Mouse (Mus musculus): ENCODE data around the gene Plscr1.

Gene Plscr1

DNA sequence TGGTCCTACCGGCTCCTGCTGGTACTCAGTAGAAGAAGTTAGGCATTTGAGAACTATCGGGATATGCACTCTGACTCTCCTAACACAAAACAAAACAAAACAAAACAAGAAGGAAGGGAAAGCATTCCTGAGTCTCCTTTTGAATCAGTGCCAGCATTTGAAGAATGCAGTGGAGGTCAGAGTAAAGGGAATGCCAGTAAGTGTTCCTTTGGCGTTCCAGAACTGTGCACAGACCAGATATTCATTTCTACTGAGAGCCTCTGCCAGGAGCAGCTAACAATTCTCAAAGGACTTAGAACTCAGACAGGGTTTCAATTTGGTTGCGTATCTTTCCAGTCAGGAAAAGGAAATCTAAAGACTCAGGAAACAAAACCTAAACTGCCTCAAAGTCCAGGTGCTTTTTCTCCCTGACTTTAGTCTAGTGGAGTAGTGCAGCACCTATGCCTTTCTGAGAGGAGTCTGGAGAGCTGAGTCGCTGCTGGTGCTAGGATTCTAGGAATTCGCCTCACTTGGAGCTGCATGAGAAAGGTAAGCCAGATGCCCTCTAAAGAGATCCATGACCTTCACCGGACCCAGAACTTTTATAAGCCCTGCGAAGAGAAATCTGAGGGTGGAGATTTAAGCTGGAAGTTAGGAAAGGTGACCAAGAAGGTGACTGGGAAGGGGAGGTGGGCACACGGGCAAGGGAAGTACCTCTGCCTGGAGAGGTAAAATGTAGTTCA, 26.1 kb downstream of the Plscr1 start, which contains the start of gene Plscr2:
TSS of gene Plscr2 (plus strand) at position 117 of the 722 bp plus-strand sequence.
- TF ChIP-seq GATA4 (IDR thresholded peaks at IDR 0.05; ENCODE audit: insufficient replicate concordance, low read length), result no peak

DNA sequence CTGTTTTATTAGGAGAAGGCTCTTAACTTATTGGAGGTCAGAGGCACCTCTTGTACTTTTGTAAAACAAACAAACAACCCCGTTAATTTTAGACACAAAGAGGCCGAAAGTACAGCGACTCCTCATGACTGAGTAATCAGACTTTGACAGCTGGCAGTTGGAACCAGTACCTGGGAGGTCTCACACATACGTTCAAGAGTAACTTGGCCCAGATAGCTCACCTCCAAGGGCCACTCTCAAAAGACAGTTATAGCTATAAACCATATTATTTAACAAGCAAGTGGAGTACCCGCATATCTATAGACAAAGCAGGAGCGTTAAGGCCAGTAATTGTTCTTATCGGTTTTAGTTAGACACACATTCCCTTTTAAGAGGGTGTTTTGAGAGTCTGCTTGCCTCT, 26.8 kb downstream of the Plscr1 start:
- TF ChIP-seq GATA4 (IDR thresholded peaks at IDR 0.05; ENCODE audit: insufficient replicate concordance, low read length), result no peak

DNA sequence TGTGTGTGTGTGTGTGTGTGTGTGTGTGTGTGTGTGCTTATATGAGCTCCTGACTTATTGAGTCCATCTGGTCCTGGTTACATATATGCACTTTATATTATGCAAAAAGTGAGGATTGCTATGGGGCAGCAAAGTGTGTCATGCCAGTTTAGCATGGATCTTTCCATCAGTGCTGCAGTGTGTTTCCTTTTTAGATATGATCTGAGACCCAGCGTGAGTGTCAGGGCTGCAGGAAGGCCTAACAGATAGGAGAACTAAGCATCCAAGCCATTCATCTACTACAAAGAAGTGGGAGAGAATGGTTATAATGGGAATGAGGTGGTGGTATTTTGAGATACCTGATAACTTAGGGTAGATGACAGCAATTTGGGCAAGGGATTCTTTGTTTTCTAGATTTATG, 30.5 kb downstream of the Plscr1 start:
- no peak for TF ChIP-seq GATA4 (IDR thresholded peaks at IDR 0.05; ENCODE audit: insufficient replicate concordance, low read length)

DNA sequence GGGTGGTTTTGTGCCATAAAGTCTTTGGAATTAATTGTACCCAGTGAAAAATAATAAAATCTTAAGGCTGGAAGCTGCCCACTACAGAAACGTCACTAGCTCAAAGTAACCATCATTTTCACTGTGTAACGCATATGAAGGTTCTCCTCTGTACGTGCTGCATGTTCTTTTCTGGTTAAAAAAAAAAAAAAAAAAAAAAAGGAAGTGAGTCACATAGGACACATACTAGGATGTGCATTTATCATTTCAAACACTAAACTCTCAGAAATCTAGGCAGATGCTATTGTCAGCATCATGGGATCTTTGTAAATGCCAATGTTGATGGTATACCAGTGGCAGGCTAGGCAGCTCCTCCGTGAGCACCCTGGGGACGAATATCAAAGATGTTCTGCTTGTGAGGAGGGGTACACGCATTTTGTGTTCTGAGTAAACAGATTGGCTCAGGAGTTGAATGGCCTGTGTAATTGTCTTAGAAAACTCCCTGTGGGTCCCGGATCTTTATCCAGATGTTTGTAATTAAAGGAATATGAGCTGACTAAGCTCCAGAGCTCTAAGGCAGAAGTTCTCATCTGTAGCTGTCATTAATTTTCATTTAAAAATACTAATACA, 33.1 kb downstream of the Plscr1 start:
- no peak for TF ChIP-seq GATA4 (IDR thresholded peaks at IDR 0.05; ENCODE audit: insufficient replicate concordance, low read length)

DNA sequence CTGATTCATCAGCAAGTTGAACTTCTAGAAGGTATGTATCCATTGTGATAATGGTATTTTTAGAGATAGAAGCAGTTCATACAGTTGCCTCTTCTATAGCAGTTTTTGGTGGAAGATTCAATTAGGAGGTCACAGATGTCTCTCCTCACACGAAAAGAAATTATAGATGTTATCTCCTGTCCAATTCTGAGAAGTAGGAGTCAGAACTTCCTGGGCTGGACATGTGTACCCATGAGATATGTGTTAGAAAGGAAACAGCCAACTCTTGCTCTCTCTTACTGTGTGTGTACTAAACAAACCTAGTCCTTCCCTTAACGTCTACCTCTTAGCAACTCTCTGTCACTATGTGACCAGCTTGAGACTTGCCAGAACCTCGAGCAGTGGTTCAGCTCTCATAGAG, 40.1 kb downstream of the Plscr1 start:
- no peak for TF ChIP-seq GATA4 (IDR thresholded peaks at IDR 0.05; ENCODE audit: insufficient replicate concordance, low read length)

DNA sequence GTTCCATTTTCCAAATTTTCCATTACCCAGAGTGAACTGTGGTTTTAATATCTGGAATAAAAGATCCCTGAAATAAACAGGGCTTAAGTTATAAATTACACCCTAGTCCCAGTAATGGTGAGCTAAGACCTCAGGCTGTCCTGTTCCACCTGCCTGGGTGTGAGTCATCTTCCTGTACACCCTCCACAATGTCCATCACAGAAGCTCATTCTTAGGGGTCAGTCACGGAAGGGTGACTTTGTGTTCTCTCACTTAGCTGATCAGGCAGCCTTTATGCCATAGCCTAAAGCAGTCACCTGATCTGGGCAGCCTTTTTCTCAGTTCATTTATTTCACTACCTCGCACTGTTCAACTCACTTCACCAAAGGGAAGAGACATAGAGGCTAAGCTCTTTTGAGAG, 42.6 kb downstream of the Plscr1 start:
- TF ChIP-seq GATA4 (IDR thresholded peaks at IDR 0.05; ENCODE audit: insufficient replicate concordance, low read length), result no peak

DNA sequence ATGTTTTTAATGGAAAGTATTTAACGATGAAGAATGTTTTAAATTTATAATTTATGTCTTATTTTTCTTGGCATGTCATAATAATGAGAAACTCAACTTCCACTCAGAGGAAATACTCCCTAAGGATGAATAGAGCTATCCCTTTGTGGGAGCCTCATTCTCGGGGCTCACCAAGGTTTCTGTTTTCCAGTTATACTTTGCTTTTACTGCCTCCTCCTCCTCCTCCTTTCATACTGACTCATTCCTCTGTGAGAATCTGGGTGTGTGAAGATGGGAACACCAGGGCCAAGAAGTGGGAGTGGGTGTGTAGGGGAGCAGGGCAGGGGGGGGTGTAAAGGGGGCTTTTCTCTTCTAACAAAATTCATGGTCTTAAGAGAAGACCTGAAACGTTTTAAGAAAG, 43.4 kb downstream of the Plscr1 start:
- no peak for TF ChIP-seq GATA4 (IDR thresholded peaks at IDR 0.05; ENCODE audit: insufficient replicate concordance, low read length)

DNA sequence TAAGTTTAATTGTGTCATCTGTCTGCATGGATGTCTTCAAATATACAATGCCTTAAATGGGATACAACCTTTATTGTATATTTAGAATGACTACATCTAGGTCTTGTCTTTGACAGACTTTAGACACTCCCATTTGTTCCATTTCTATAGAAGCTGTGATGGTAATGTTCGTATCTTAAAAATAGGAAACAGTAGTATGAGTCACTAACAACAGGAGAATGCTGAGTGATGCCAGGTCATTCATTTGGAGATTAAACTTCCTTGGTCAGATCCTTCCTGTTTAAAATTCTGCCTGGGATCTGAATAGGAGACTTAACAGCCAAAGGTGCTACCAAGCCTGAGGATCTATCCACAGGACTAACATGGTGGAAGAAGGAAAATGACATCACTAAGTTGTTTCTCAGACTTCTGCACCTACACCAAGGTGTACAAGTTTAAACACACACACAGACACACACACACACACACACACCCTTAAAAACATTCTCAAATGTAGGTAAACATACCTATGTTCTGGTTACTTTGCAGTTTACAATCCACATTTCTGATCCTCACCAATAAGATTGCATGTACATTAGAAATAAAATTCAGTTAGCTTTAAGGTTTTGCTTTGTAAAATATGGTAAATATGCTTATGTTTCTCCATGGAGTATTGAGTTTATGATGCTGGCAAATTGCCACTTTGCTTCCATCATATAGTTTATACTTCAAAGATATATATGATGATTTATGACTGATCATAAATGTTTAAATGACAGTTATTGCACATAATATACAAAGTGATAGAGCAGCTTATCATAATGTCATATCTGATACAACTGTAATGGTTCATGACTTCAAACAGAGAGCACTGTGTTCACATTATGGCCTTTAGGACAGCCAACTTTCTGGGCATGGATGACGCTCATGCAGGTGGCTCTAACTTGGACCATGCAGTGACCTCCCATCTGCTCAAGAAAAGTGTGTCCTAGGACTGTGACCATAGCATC, 44.3 kb downstream of the Plscr1 start:
- TF ChIP-seq GATA4 (IDR thresholded peaks at IDR 0.05; ENCODE audit: insufficient replicate concordance, low read length), result no peak

DNA sequence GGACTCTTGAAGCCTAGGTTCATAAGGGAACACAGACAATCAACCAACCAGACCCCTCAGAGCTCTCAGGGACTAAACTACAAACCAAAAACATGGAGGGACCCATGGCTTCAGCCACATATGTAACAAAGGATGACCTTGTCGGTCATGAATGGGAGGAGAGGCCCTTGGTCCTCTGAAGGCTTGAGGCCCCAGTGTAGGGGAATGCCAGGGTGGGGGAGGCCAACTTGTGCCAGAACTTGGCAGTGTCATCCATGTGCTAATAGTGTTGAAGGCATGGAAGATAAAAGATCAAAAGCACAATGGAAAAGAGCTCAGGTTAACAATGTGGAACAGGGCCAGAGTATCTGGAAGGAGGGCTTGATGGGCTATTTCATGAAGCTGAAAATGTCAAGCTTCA, 48.7 kb downstream of the Plscr1 start:
- TF ChIP-seq GATA4 (IDR thresholded peaks at IDR 0.05; ENCODE audit: insufficient replicate concordance, low read length), result no peak

DNA sequence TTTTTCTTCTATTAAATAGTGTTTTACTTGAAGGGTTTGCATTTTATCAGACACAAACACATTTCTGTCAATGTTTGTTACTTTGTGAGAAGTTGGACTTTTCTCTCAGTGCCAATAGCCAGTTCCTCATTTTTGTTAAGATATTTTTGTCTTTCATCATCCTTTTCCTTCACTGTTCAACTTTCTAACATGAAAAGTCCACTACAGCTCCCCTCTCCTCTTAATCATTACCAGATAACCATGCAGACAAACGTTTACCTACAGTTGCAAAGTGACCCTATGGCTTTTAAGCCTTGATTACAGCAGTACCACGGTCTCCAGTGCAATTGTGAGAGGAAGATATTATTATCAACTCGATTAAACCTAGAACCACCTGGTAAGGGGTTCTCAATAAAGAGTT, 51.7 kb downstream of the Plscr1 start:
- TF ChIP-seq GATA4 (IDR thresholded peaks at IDR 0.05; ENCODE audit: insufficient replicate concordance, low read length), result no peak

DNA sequence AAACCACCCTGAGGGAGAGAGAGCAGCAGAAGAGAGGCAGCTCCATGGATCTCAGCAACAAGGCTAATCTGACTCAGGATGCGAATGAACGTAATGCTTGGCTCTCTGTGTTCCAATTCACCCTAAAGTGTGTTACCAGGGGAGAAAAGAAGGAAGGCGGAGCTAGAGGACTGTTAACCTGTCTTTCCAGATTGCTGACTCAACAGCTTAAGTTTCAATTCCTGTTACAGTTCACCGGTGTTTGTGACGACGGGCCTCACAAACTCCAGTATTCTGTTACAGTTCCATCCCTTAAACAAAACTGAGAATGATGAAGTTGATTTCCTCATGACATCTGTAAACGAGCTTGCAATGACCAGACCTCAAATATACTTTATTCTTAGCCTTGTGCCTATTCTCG, 55.5 kb downstream of the Plscr1 start:
- no peak for TF ChIP-seq GATA4 (IDR thresholded peaks at IDR 0.05; ENCODE audit: insufficient replicate concordance, low read length)

DNA sequence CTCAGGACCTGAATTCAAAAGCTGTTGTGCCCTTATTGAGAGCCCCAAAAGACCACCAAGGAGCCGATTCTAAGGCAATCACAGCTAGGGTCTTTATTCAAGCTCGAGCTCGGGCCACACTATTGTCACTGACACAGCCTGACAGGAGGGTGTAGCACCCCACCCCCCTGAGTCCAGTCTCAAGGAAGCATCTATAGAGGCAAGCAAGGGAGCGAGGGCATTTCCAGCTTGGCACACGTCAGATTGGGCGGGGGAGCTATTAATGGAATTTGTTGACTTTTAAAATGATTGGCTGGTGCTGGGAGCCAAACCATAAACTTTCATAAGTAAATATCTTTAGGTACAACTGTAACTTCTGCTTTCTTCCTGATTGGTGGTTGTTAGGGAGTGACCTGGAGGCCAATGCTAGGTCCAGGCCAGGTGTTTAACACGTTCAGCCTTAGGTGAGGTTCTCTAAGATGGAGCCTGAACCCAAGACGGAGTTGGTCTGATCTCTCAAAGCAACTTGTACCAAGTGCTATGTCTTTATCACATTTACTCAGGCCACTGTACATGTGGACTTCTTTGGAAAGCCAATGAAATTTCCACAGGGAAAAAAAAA, 56.2 kb downstream of the Plscr1 start:
- TF ChIP-seq GATA4 (IDR thresholded peaks at IDR 0.05; ENCODE audit: insufficient replicate concordance, low read length), result no peak

DNA sequence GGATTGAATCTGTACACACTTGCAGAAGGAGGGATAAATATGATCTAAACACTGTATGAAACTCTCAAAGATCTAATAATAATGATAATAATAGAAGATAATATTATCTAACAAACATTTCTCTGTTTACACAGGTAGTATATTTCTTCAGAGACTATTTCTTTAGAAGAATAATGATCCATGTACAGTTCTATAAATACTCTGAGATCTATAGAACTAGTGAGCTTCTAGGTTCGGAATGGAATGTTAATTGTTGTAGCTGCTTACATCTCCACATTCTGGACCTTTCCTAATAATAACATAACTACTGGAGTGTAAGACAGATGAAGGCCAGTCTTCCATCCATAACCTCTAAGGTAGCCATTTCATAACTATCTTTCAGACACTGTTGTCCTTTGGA, 59.5 kb downstream of the Plscr1 start, which contains the start of gene 1700057G04Rik:
TSS of gene 1700057G04Rik (plus strand) at position 301 of the 400 bp plus-strand sequence.
- TF ChIP-seq GATA4 (IDR thresholded peaks at IDR 0.05; ENCODE audit: insufficient replicate concordance, low read length), result no peak

DNA sequence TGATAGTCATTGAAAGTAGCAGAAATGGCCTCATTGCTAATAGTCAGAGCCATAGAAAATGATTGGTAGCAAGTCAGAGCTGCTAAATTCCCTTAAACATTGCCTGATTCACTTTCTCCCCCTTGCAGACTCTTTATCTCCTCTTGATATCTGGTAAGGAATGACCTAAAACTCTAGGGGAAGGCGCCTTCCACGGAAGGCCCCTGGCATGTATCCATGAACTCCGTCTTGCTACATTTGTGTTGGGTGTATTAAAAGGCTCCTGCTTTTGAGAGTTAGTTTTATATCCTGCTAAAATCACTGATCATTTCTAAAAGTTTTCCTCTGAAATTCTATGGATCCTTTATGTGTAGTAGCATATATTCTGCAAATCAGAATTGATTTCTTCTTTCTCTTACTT, 67.2 kb downstream of the Plscr1 start:
- no peak for TF ChIP-seq GATA4 (IDR thresholded peaks at IDR 0.05; ENCODE audit: insufficient replicate concordance, low read length)

Data from liver, adult (tissue).